Mouse (Mus musculus): ENCODE measurements around the gene Foxk2.

- TF ChIP-seq ZC3H11A (IDR thresholded peaks at IDR 0.05; ENCODE audit: borderline replicate concordance, low read depth, low read length) (no peak), MAFK (IDR thresholded peaks at IDR 0.05; ENCODE audit: insufficient read depth, low read depth, low read length) (no peak), CHD2 (IDR thresholded peaks at IDR 0.05; ENCODE audit: low read depth, low read length) (no peak), ZNF384 (IDR thresholded peaks at IDR 0.05; ENCODE audit: low read depth, low read length) (no peak)
Measured at GRCm38 (mm10) chr11:121239669-121240068, 20.1 kb upstream of the Foxk2 start.

Measured in ES-E14 (cell line).